Mouse (Mus musculus): ENCODE results near the gene Siglece.
A peak's percentile ranks its signal among the peaks of the same experiment; 100 is the strongest.

The Siglece gene

GRCm38 (mm10) chr7:43625794-43626422 is 34.1 kb downstream of the Siglece start:
- DNase-seq (ENCODE audit: low spot score in 2 of 2) = no peak

- DNase-seq (ENCODE audit: low spot score in 2 of 2) = no peak
These were observed 34.9 kb downstream of the Siglece start for GRCm38 (mm10) chr7:43625065-43625464.

- DNase-seq (ENCODE audit: low spot score in 2 of 2) = no peak
These were observed 36.1 kb downstream of the Siglece start for GRCm38 (mm10) chr7:43623819-43624218.

GRCm38 (mm10) chr7:43622927-43623326 is 37.0 kb downstream of the Siglece start:
- no peak for DNase-seq (ENCODE audit: low spot score in 2 of 2)

- no peak for DNase-seq (ENCODE audit: low spot score in 2 of 2)
These were observed 46.0 kb downstream of the Siglece start for GRCm38 (mm10) chr7:43613816-43614551.

GRCm38 (mm10) chr7:43608316-43608824 is 51.6 kb downstream of the Siglece start:
- DNase-seq (ENCODE audit: low spot score in 2 of 2) = no peak

- no peak for DNase-seq (ENCODE audit: low spot score in 2 of 2)
These were observed 52.1 kb downstream of the Siglece start for GRCm38 (mm10) chr7:43607743-43608287.

GRCm38 (mm10) chr7:43606896-43607742 is 52.8 kb downstream of the Siglece start, which contains the start of gene Zfp819:
Zfp819 (plus strand) TSS chr7:43607169.
- peak; percentile 69 to 71 for DNase-seq (ENCODE audit: low spot score in 2 of 2)

DNA sequence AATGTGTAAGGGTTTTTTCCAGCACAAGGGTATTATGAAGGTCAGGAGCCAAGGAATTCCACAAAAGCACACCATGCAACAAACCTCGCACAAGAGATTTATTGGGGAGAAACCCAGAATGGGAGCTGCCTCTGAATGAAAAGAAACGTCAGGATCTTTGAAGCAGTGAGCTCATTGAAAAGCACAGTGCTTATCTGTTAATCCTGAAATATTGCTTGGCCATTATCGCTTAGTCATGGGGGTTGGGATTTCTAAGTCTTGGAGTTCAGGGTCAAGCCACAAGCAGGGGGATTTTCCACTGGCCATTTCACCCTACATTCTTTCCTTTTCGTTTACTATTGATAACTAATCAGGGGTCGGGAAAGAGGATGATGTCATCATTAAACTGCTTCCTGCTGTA is 58.1 kb downstream of the Siglece start:
- DNase-seq (ENCODE audit: low spot score in 2 of 2) = no peak

Measured in right cerebral cortex, postnatal 36 days (tissue).